Mouse (Mus musculus): Measurements from ENCODE around the gene Phrf1. TPM values are rescaled to one million over a fixed set of nuclear protein-coding genes. Genes with fewer than 3 reads are reported as not detected.

Phrf1 gene
- polyA plus RNA-seq, 1 experiment: not detected

GRCm38 (mm10) chr7:141193948-141194347, 34.6 kb upstream of the Phrf1 start, which contains the start of the genes Hras and Lrrc56:
TSS of gene Hras (minus strand) at chr7:141194005.
TSS of gene Lrrc56 (plus strand) at chr7:141194157.
- H3K4me3 ChIP-seq (ENCODE audit: insufficient read depth, low read depth, low read length): peak within 1 kb of the TSS; percentile 92
- H3K4me1 ChIP-seq (ENCODE audit: control insufficient read depth, insufficient read depth, low read length): peaks cover 27% of the 10 kb centered on the region
- peak within 1 kb of the TSS; percentile 79 for H3K27ac ChIP-seq (ENCODE audit: insufficient read depth, low read depth, low read length)
- TF ChIP-seq CTCF (IDR thresholded peaks at IDR 0.05; ENCODE audit: insufficient read depth, low read depth, low read length): no peak
- peak; percentile 49; the same call in 1 of the 2 replicates for TF ChIP-seq POLR2A (IDR thresholded peaks at IDR 0.05; ENCODE audit: insufficient read depth, low read depth, low read length)
- WGBS: under 1% methylated on average over 39 of the region's 39 CpGs

- Histone ChIP-seq H3K4me1 (ENCODE audit: control insufficient read depth, insufficient read depth, low read length) (peaks cover 27% of the 10 kb centered on the region), H3K27ac (ENCODE audit: insufficient read depth, low read depth, low read length) (peak overlapping the region; percentile 79; the same call in 1 of the 2 replicates), H3K4me3 (ENCODE audit: insufficient read depth, low read depth, low read length) (peak overlapping the region; percentile 92)
- TF ChIP-seq CTCF (IDR thresholded peaks at IDR 0.05; ENCODE audit: insufficient read depth, low read depth, low read length): no peak
- TF ChIP-seq POLR2A (IDR thresholded peaks at IDR 0.05; ENCODE audit: insufficient read depth, low read depth, low read length): no peak
- under 1% methylated on average over 23 of the region's 23 CpGs for WGBS
Observed at GRCm38 (mm10) chr7:141194409-141194808, 34.2 kb upstream of the Phrf1 start.

GRCm38 (mm10) chr7:141194830-141195229, 33.8 kb upstream of the Phrf1 start:
- no peak for TF ChIP-seq POLR2A (IDR thresholded peaks at IDR 0.05; ENCODE audit: insufficient read depth, low read depth, low read length)
- TF ChIP-seq CTCF (IDR thresholded peaks at IDR 0.05; ENCODE audit: insufficient read depth, low read depth, low read length): no peak
- under 1% methylated on average over 28 of the region's 28 CpGs for WGBS
- H3K4me3 ChIP-seq (ENCODE audit: insufficient read depth, low read depth, low read length): peak overlapping the region; percentile 92
- peaks cover 27% of the 10 kb centered on the region for H3K4me1 ChIP-seq (ENCODE audit: control insufficient read depth, insufficient read depth, low read length)
- peak overlapping the region; percentile 79; the same call in 1 of the 2 replicates for H3K27ac ChIP-seq (ENCODE audit: insufficient read depth, low read depth, low read length)

GRCm38 (mm10) chr7:141195754-141196153, 32.8 kb upstream of the Phrf1 start:
- no peak for TF ChIP-seq POLR2A (IDR thresholded peaks at IDR 0.05; ENCODE audit: insufficient read depth, low read depth, low read length)
- TF ChIP-seq CTCF (IDR thresholded peaks at IDR 0.05; ENCODE audit: insufficient read depth, low read depth, low read length): no peak
- H3K27ac ChIP-seq (ENCODE audit: insufficient read depth, low read depth, low read length): no peak overlapping the region
- WGBS: 97% methylated on average over 2 of the region's 2 CpGs
- H3K4me1 ChIP-seq (ENCODE audit: control insufficient read depth, insufficient read depth, low read length): peaks cover 27% of the 10 kb centered on the region
- H3K4me3 ChIP-seq (ENCODE audit: insufficient read depth, low read depth, low read length): no peak overlapping the region

GRCm38 (mm10) chr7:141196619-141197282, 31.8 kb upstream of the Phrf1 start:
- H3K4me1 ChIP-seq (ENCODE audit: control insufficient read depth, insufficient read depth, low read length): peaks cover 20% of the 10 kb centered on the region
- H3K27ac ChIP-seq (ENCODE audit: insufficient read depth, low read depth, low read length): no peak overlapping the region
- WGBS: 93% methylated on average over 8 of the region's 8 CpGs
- TF ChIP-seq POLR2A (IDR thresholded peaks at IDR 0.05; ENCODE audit: insufficient read depth, low read depth, low read length) (no peak), CTCF (IDR thresholded peaks at IDR 0.05; ENCODE audit: insufficient read depth, low read depth, low read length) (no peak)
- H3K4me3 ChIP-seq (ENCODE audit: insufficient read depth, low read depth, low read length): no peak overlapping the region

- peaks cover 7% of the 10 kb centered on the region for H3K4me1 ChIP-seq (ENCODE audit: control insufficient read depth, insufficient read depth, low read length)
Observed at GRCm38 (mm10) chr7:141198121-141198520, 30.5 kb upstream of the Phrf1 start.

GRCm38 (mm10) chr7:141204546-141204945, 24.0 kb upstream of the Phrf1 start:
- Histone ChIP-seq H3K27ac (ENCODE audit: insufficient read depth, low read depth, low read length) (no peak overlapping the region), H3K4me1 (ENCODE audit: control insufficient read depth, insufficient read depth, low read length) (no peaks in the 10 kb centered on the region), H3K4me3 (ENCODE audit: insufficient read depth, low read depth, low read length) (no peak overlapping the region)
- TF ChIP-seq CTCF (IDR thresholded peaks at IDR 0.05; ENCODE audit: insufficient read depth, low read depth, low read length): no peak
- TF ChIP-seq POLR2A (IDR thresholded peaks at IDR 0.05; ENCODE audit: insufficient read depth, low read depth, low read length): no peak
- WGBS: 70% methylated on average over 3 of the region's 3 CpGs

More at GRCm38 (mm10) chr7:141198121-141198520, 30.5 kb upstream of the Phrf1 start:
- Histone ChIP-seq H3K4me3 (ENCODE audit: insufficient read depth, low read depth, low read length) (no peak overlapping the region), H3K27ac (ENCODE audit: insufficient read depth, low read depth, low read length) (no peak overlapping the region)
- TF ChIP-seq POLR2A (IDR thresholded peaks at IDR 0.05; ENCODE audit: insufficient read depth, low read depth, low read length): no peak
- no peak for TF ChIP-seq CTCF (IDR thresholded peaks at IDR 0.05; ENCODE audit: insufficient read depth, low read depth, low read length)
- 94% methylated on average over 4 of the region's 4 CpGs for WGBS

GRCm38 (mm10) chr7:141205504-141205903, 23.1 kb upstream of the Phrf1 start:
- H3K27ac ChIP-seq (ENCODE audit: insufficient read depth, low read depth, low read length): no peak overlapping the region
- H3K4me3 ChIP-seq (ENCODE audit: insufficient read depth, low read depth, low read length): no peak overlapping the region
- TF ChIP-seq CTCF (IDR thresholded peaks at IDR 0.05; ENCODE audit: insufficient read depth, low read depth, low read length) (no peak), POLR2A (IDR thresholded peaks at IDR 0.05; ENCODE audit: insufficient read depth, low read depth, low read length) (no peak)
- WGBS: 97% methylated on average over 5 of the region's 5 CpGs
- no peaks in the 10 kb centered on the region for H3K4me1 ChIP-seq (ENCODE audit: control insufficient read depth, insufficient read depth, low read length)

GRCm38 (mm10) chr7:141206182-141206937, 22.2 kb upstream of the Phrf1 start:
- TF ChIP-seq POLR2A (IDR thresholded peaks at IDR 0.05; ENCODE audit: insufficient read depth, low read depth, low read length): no peak
- no peak for TF ChIP-seq CTCF (IDR thresholded peaks at IDR 0.05; ENCODE audit: insufficient read depth, low read depth, low read length)
- H3K4me1 ChIP-seq (ENCODE audit: control insufficient read depth, insufficient read depth, low read length): no peaks in the 10 kb centered on the region
- WGBS: 94% methylated on average over 18 of the region's 18 CpGs
- H3K4me3 ChIP-seq (ENCODE audit: insufficient read depth, low read depth, low read length): no peak overlapping the region
- no peak overlapping the region for H3K27ac ChIP-seq (ENCODE audit: insufficient read depth, low read depth, low read length)
